Comparison of ENCODE assay signal across 8 mouse cellular contexts in genomic region chr11:82869506-82870172, GRCm38 (mm10). TPM values are rescaled to one million over a fixed set of nuclear protein-coding genes. Genes with fewer than 3 reads are reported as not detected.
DNase-seq lines count a peak whose midpoint lies in the region; ATAC-seq and TF ChIP-seq lines count a peak whose summit lies in the region.

No protein-coding gene starts in this region.

- intact Hi-C loops in gastrocnemius, postnatal 14 days (cut with DNase I; ENCODE audit: low total_unique reads), result loop anchor here (5.0 kb wide), 1 partner anchor 47 kb away; no protein-coding TSS in a partner anchor

- no peaks in the 10 kb centered on the region for H3K27me3 ChIP-seq in spleen, adult 2 months (ENCODE audit: control insufficient read depth, insufficient read depth, low read length)
- no peaks in the 10 kb centered on the region for H3K27me3 ChIP-seq in limb, embryonic 12.5 days
- H3K27me3 ChIP-seq in stomach, embryonic 15.5 days (replicated peaks), result no peaks in the 10 kb centered on the region

- peak overlapping the region; percentile 70 for H3K4me2 ChIP-seq in limb, embryonic 12.5 days
- peak overlapping the region; percentile 57 for H3K4me2 ChIP-seq in stomach, embryonic 15.5 days

- 42% methylated on average over 9 of the region's 9 CpGs for WGBS in spleen, adult 2 months
- WGBS in limb, embryonic 12.5 days, result 73% methylated on average over 9 of the region's 9 CpGs
- 59% methylated on average over 9 of the region's 9 CpGs for WGBS in stomach, embryonic 15.5 days

- H3K4me1 ChIP-seq in spleen, adult 2 months (ENCODE audit: control insufficient read depth, insufficient read depth, insufficient read length), result peaks cover 5% of the 10 kb centered on the region
- 0 out of 2 replicates have a peak, but pooled peaks cover 8% of the 10 kb centered on the region for H3K4me1 ChIP-seq in limb, embryonic 12.5 days (replicated peaks)
- H3K4me1 ChIP-seq in stomach, embryonic 15.5 days, result no peaks in the 10 kb centered on the region

- H3K4me3 ChIP-seq in spleen, adult 2 months (ENCODE audit: extremely low read depth, insufficient read depth, insufficient read length), result peak overlapping the region; percentile 76
- H3K4me3 ChIP-seq in limb, embryonic 12.5 days (replicated peaks), result peak overlapping the region; percentile 83
- H3K4me3 ChIP-seq in stomach, embryonic 15.5 days (replicated peaks), result peak overlapping the region; percentile 95

- H3K36me3 ChIP-seq in spleen, adult 2 months (ENCODE audit: control insufficient read depth, insufficient read depth, low read length), result no peaks in the 10 kb centered on the region
- H3K36me3 ChIP-seq in limb, embryonic 12.5 days, result no peaks in the 10 kb centered on the region
- H3K36me3 ChIP-seq in stomach, embryonic 15.5 days, result no peaks in the 10 kb centered on the region

- no peak for TF ChIP-seq CTCF in spleen, adult 2 months (IDR thresholded peaks at IDR 0.05; ENCODE audit: extremely low read depth, insufficient read depth, insufficient read length, insufficient replicate concordance)

- no peaks in the 10 kb centered on the region for H3K9me3 ChIP-seq in limb, embryonic 12.5 days
- no peaks in the 10 kb centered on the region for H3K9me3 ChIP-seq in stomach, embryonic 15.5 days

- H3K9ac ChIP-seq in limb, embryonic 12.5 days (replicated peaks), result peak overlapping the region; percentile 69; the same call in 1 of the 2 replicates
- no peak overlapping the region for H3K9ac ChIP-seq in stomach, embryonic 15.5 days

- TF ChIP-seq POLR2A in spleen, adult 2 months (IDR thresholded peaks at IDR 0.05; ENCODE audit: low read depth, low read length), result no peak

- no peak for ATAC-seq in limb, embryonic 12.5 days (ENCODE audit: insufficient number of reproducible peaks, insufficient read depth, low FRiP score, low TSS enrichment, low read depth)
- no peak for ATAC-seq in stomach, embryonic 15.5 days (ENCODE audit: insufficient read depth, low FRiP score, low read depth)

- H3K27ac ChIP-seq in spleen, adult 2 months (ENCODE audit: insufficient read depth, low read length), result peak overlapping the region; percentile 29; the same call in 1 of the 2 replicates
- no peak overlapping the region for H3K27ac ChIP-seq in limb, embryonic 12.5 days
- H3K27ac ChIP-seq in stomach, embryonic 15.5 days, result peak overlapping the region; percentile 11; the same call in 1 of the 2 replicates

- peak; percentile 11 for DNase-seq in gastrocnemius, postnatal 25 days
- no peak for DNase-seq in gastrocnemius, postnatal 14 days
- DNase-seq in spleen, adult 2 months (ENCODE audit: low read depth in 1 of 2, low spot score in 2 of 2), result no peak
- DNase-seq in spleen, adult 18-20 months, result no peak
- no peak for DNase-seq in natural killer cell, adult 2 months (ENCODE audit: low spot score in 2 of 2)
- DNase-seq in adrenal gland, postnatal 25 days, result no peak

RNA-seq across cellular contexts. Expression of gene Rffl, which starts 1.4 kb away (rescaled TPM):
- total RNA-seq in gastrocnemius, postnatal 25 days (2021), result 1 to 10 TPM; 6.0 to 6.3 TPM
- total RNA-seq in gastrocnemius, postnatal 14 days (2021), result 1 to 10 TPM; 5.4 to 5.7 TPM
- 12.0 and 13.3 TPM in 2 replicates for polyA plus RNA-seq in spleen, adult 2 months (2012; rRNA removed)
- polyA plus RNA-seq in limb, embryonic 12.5 days (2016; fragmentation: Nextera tagmentation; extraction: Ambion mirVana), result 18.8 and 19.5 TPM in 2 replicates
- polyA plus RNA-seq in stomach, embryonic 15.5 days (2015; fragmentation: Nextera tagmentation; extraction: Ambion mirVana), result 17.5 and 20.2 TPM in 2 replicates
- 5.9 and 9.4 TPM in 2 replicates for total RNA-seq in adrenal gland, postnatal 25 days (2021)

RNA-seq across cellular contexts. Expression of gene Rad51d, which starts 20.8 kb away (rescaled TPM):
- total RNA-seq in gastrocnemius, postnatal 25 days (2021), result 1 to 10 TPM; 3.4 to 5.0 TPM
- 1 to 10 TPM; 5.3 to 5.7 TPM for total RNA-seq in gastrocnemius, postnatal 14 days (2021)
- 10.9 and 11.8 TPM in 2 replicates for polyA plus RNA-seq in spleen, adult 2 months (2012; rRNA removed)
- polyA plus RNA-seq in limb, embryonic 12.5 days (2016; fragmentation: Nextera tagmentation; extraction: Ambion mirVana), result 10.3 and 11.8 TPM in 2 replicates
- polyA plus RNA-seq in stomach, embryonic 15.5 days (2015; fragmentation: Nextera tagmentation; extraction: Ambion mirVana), result 13.6 and 14.8 TPM in 2 replicates
- 15.1 and 19.1 TPM in 2 replicates for total RNA-seq in adrenal gland, postnatal 25 days (2021)

RNA-seq across cellular contexts. Expression of gene Fndc8, which starts 22.3 kb away (rescaled TPM):
- total RNA-seq in gastrocnemius, postnatal 25 days (2021), result not detected
- total RNA-seq in gastrocnemius, postnatal 14 days (2021), result not detected
- polyA plus RNA-seq in spleen, adult 2 months (2012; rRNA removed), result 0.06 and 0.07 TPM in 2 replicates
- 0.32 and 0.49 TPM in 2 replicates for polyA plus RNA-seq in limb, embryonic 12.5 days (2016; fragmentation: Nextera tagmentation; extraction: Ambion mirVana)
- polyA plus RNA-seq in stomach, embryonic 15.5 days (2015; fragmentation: Nextera tagmentation; extraction: Ambion mirVana), result 0.13 and 0.15 TPM in 2 replicates
- total RNA-seq in adrenal gland, postnatal 25 days (2021), result 0.18 TPM in 1 of 2 replicates, not detected in the other

RNA-seq across cellular contexts. Expression of gene Nle1, which starts 38.6 kb away (rescaled TPM):
- total RNA-seq in gastrocnemius, postnatal 25 days (2021), result 10 to 100 TPM; 11.9 to 12.1 TPM
- total RNA-seq in gastrocnemius, postnatal 14 days (2021), result 10 to 100 TPM in 1 of 2 experiments, 1 to 10 TPM in 1; 8.8 to 11.0 TPM
- 53.5 and 61.3 TPM in 2 replicates for polyA plus RNA-seq in spleen, adult 2 months (2012; rRNA removed)
- 39.9 and 46.3 TPM in 2 replicates for polyA plus RNA-seq in limb, embryonic 12.5 days (2016; fragmentation: Nextera tagmentation; extraction: Ambion mirVana)
- polyA plus RNA-seq in stomach, embryonic 15.5 days (2015; fragmentation: Nextera tagmentation; extraction: Ambion mirVana), result 30.7 and 31.1 TPM in 2 replicates
- 23.5 and 31.4 TPM in 2 replicates for total RNA-seq in adrenal gland, postnatal 25 days (2021)

RNA-seq across cellular contexts. Expression of gene Unc45b, which starts 40.7 kb away (rescaled TPM):
- 100 to 1,000 TPM; 130 to 163 TPM for total RNA-seq in gastrocnemius, postnatal 25 days (2021)
- 100 to 1,000 TPM; 106 to 108 TPM for total RNA-seq in gastrocnemius, postnatal 14 days (2021)
- polyA plus RNA-seq in spleen, adult 2 months (2012; rRNA removed), result 0.31 and 0.82 TPM in 2 replicates
- 11.5 and 12.4 TPM in 2 replicates for polyA plus RNA-seq in limb, embryonic 12.5 days (2016; fragmentation: Nextera tagmentation; extraction: Ambion mirVana)
- polyA plus RNA-seq in stomach, embryonic 15.5 days (2015; fragmentation: Nextera tagmentation; extraction: Ambion mirVana), result 2.5 and 2.6 TPM in 2 replicates
- 6.2 and 9.8 TPM in 2 replicates for total RNA-seq in adrenal gland, postnatal 25 days (2021)
